Mouse (Mus musculus): Measurements from ENCODE around the gene Gabrd. TPM values are rescaled to one million over a fixed set of nuclear protein-coding genes. Genes with fewer than 3 reads are reported as not detected.

Gabrd gene
- polyA plus RNA-seq (2015; fragmentation: Nextera tagmentation; extraction: Ambion mirVana) = 0.22 and 0.27 TPM in 2 replicates

GRCm38 (mm10) chr4:155397511-155398221 is at the start of gene Gabrd:
Gene Gabrd (minus strand): TSS chr4:155398112.

GRCm38 (mm10) chr4:155409058-155409776 is 11.3 kb upstream of the Gabrd start, which contains the start of gene Cfap74:
Gene Cfap74 (plus strand): TSS chr4:155409190.

GRCm38 (mm10) chr4:155361303-155361791 is 36.6 kb downstream of the Gabrd start, which contains the start of gene Prkcz:
Gene Prkcz (minus strand): TSS chr4:155361361.

Other genes with a start within 250 kb of the Gabrd start
- gene Ski, start 175.5 kb downstream of the Gabrd start, polyA plus RNA-seq (2015; fragmentation: Nextera tagmentation; extraction: Ambion mirVana) = 13.8 and 14.6 TPM in 2 replicates
- gene Faap20, start 148.3 kb downstream of the Gabrd start, polyA plus RNA-seq (2015; fragmentation: Nextera tagmentation; extraction: Ambion mirVana) = 52.8 and 70.4 TPM in 2 replicates
- 10.6 and 13.6 TPM in 2 replicates for gene Prkcz, start 36.8 kb downstream of the Gabrd start, polyA plus RNA-seq (2015; fragmentation: Nextera tagmentation; extraction: Ambion mirVana)
- gene Cfap74, start 11.1 kb upstream of the Gabrd start, polyA plus RNA-seq (2015; fragmentation: Nextera tagmentation; extraction: Ambion mirVana) = 1.3 TPM in 2 replicates
- 6.4 and 21.3 TPM in 2 replicates for gene Tmem52, start 71.0 kb upstream of the Gabrd start, polyA plus RNA-seq (2015; fragmentation: Nextera tagmentation; extraction: Ambion mirVana)
- 289 and 296 TPM in 2 replicates for gene Gnb1, start 93.2 kb upstream of the Gabrd start, polyA plus RNA-seq (2015; fragmentation: Nextera tagmentation; extraction: Ambion mirVana)
- gene Nadk, start 164.3 kb upstream of the Gabrd start, polyA plus RNA-seq (2015; fragmentation: Nextera tagmentation; extraction: Ambion mirVana) = 69.7 and 136 TPM in 2 replicates
- 5.8 and 7.8 TPM in 2 replicates for gene Slc35e2, start 203.3 kb upstream of the Gabrd start, polyA plus RNA-seq (2015; fragmentation: Nextera tagmentation; extraction: Ambion mirVana)
- gene Cdk11b, start 226.7 kb upstream of the Gabrd start, polyA plus RNA-seq (2015; fragmentation: Nextera tagmentation; extraction: Ambion mirVana) = 40.5 and 62.6 TPM in 2 replicates
- gene Gm10563, start 247.3 kb upstream of the Gabrd start, polyA plus RNA-seq (2015; fragmentation: Nextera tagmentation; extraction: Ambion mirVana) = not detected in 2 replicates

Data from adrenal gland, postnatal 0 days (tissue).